Mouse (Mus musculus) adrenal gland, adult 2 months (tissue): ENCODE measurements around the gene Hipk2. TPM values are rescaled to one million over a fixed set of nuclear protein-coding genes. Genes with fewer than 3 reads are reported as not detected.

Experiments
- DNase-seq: peaks from one replicate; pipeline ENCODE4 v3.0.0; 2021
- polyA plus RNA-seq: library from polyadenylated mRNA; depleted of rRNA; stranded (reverse); fragments of >200 nt; gene quantifications from 2 replicates; pipeline ENCODE4 v1.2.3, GENCODE M21; 2012
- total RNA-seq, 2 experiments: library from RNA; stranded (reverse); gene quantifications; 2 replicates each; pipeline ENCODE4 v1.2.3; 2021

Hipk2 gene
- total and polyA plus RNA-seq, 3 experiments, result 97.1 to 163 (median 98.6) TPM

DNA sequence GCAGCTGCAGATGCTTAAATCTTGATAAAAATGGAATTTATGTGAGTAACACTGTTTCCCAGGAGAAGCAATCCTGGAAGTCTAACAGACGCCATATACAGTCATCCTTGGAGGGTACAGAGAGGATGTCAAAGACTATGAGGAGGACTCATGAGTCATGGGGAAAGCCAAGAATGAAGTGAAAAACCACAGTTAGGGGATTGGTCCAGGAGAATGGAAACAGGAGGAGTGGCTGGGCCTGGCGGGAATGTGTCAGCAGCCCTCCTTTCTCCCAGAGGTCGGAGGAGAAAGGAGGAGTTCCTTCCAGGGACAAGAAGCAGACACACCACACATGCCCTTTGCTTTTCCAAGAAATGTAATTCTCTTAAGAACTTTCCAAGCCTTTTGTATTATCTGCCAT lies 46.5 kb downstream of the Hipk2 start:
- DNase-seq, result no peak

DNA sequence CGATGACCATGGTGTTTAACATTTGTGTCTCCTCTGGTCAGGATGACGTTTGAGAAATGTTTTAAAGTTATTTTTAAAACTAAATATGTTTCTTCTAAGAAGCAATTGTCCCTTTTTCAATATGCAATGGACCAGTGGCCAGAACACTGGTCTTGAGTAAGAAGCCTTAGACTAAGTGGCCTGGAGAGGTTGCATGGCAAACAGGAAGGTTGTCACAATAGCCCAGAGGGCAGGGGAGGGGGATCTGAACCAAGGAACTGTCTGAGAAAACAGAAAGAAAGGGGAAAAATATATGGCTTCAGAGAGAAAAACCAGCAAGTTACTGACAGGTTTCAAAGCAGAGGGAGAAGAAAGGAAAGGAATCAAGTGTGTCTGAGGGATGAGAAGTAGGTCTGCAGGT lies 47.8 kb downstream of the Hipk2 start:
- DNase-seq, result no peak

GRCm38 (mm10) chr6:38827435-38827834 lies 48.5 kb downstream of the Hipk2 start:
- DNase-seq, result no peak

DNA sequence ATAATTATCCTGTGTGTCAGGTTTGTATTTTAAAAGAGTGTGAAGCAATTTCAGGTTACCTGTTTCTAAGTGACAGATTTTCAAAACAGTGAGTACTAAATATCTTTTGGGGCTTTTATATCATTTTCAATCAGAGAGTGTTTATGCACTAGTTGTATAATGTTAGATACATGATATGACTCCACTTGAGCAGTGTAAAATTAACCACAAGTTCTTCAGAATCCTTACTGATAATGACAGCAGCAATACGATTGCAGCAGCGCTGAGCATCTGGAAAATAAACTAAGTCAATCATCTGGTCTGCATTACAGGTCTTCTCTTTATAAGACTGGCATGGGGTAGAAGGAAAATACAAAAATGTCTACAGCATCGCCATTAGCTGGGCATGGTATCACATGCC lies 49.1 kb downstream of the Hipk2 start:
- DNase-seq, result no peak

GRCm38 (mm10) chr6:38825886-38826285 lies 50.1 kb downstream of the Hipk2 start:
- no peak for DNase-seq

- peak; percentile 72 for DNase-seq
Measured at GRCm38 (mm10) chr6:38823827-38824226, 52.1 kb downstream of the Hipk2 start.

- no peak for DNase-seq
Measured at GRCm38 (mm10) chr6:38823164-38823563, 52.8 kb downstream of the Hipk2 start.

DNA sequence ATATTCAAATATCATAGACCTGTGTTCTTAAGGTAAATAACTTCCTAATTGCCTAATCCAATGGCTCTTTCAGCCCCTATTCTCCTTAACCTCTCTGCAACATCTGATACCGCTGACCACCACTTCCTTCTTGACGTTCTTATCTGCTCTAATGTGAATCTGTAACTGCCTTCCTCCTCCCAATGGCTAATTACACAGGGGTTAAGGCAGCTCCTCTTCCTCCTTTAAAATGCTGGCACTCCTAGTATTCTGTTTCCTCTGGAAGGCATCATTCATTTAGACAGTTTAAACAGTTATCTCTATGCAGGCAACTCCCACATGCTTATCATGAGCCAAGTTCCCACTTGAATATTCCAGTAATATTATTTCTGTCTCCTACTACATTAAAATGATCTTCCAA lies 54.3 kb downstream of the Hipk2 start:
- DNase-seq, result no peak

DNA sequence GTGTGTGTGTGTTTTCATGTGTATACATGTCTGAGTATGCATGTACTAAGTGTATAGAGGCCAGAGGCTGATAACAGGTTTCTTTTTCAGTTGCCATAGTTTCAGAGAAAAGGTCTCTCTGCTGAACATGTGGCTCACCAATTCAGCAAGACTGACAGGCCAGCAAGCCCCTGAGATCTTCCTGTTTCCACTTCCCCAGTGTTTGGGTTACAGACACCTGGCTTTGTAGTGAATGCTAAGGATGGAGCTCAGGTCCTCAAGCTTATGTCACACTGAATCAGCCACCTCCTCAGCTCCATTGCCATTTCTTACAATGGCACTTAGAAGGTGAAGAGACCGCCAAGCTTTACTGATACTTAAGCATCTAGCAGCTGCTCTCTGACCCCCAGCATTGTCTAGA lies 55.1 kb downstream of the Hipk2 start:
- DNase-seq, result no peak

GRCm38 (mm10) chr6:38816216-38816615 lies 59.7 kb downstream of the Hipk2 start:
- no peak for DNase-seq

DNA sequence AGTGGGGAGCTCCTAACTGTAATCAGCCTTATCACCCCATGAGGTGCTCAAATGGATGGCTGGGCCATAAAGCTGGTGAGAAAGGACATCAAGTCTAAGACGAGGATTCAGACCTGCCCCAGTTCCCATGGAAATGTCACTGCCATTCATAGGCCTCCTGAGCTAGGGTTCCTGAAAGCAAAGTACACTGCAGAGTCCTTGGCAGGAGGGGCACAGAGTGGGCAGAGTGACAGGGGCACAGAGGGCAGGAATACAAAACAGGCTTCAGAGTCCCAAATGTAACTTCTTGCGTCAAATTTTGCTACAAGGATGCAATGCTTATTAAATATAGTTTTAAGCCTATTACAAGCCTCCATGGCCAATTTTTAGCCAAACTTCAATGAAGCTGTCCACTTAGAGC lies 60.4 kb downstream of the Hipk2 start:
- DNase-seq, result no peak

DNA sequence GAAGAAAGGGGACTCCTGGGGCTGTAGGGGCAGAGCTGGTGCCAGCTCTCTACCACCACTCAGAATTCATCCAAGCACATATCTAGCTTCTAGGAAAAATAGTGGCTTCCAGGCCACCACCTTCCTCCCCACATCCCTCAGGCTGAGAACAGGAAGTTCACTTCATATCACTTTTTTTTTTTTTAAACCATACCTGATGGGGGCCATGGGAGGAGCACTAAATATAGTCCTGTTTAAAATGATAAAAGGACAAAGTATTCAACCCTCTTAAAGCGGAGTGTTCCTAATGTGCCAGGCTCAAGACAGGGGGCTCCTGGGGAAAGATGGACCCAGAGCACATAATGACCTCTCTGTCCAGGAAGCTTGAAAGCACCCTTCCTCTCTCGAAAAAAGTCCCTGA lies 61.3 kb downstream of the Hipk2 start:
- DNase-seq, result no peak

DNA sequence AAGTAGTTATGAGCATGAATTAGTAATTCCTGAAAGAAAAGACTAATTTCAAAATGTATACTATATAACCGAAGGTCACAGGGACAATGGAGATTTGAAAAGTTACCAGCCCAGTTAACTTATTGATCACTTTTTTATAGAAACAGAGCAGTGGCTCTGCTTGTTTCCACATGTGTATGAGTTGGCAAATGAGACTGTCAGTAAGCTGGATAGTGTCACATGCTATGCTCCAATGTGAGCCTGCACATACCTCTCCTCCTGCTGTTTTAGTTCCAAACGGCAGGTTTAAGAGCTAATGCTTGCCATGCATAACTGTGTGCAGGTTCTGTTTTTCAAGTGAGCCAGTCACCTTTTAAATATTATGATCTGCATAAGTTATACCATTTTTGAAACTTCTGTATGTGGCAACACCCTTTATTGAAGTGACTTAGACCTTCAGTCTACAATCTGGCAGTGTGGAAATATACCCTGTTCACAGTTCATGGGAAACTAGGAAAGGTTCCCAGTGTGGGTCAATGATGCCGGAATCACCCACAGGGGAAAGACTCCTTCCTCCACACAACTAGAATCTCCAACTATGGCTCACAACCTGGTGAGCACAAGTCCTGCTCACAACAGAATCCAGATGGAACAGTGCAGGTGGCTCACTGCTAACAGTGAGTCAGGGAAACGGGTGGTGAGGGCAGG lies 64.4 kb downstream of the Hipk2 start:
- DNase-seq, result no peak

- no peak for DNase-seq
Measured at GRCm38 (mm10) chr6:38810121-38810475, 65.9 kb downstream of the Hipk2 start.

- DNase-seq, result peak; percentile 45
Measured at GRCm38 (mm10) chr6:38809396-38810120, 66.4 kb downstream of the Hipk2 start.

GRCm38 (mm10) chr6:38808317-38808716 lies 67.6 kb downstream of the Hipk2 start:
- no peak for DNase-seq

GRCm38 (mm10) chr6:38806963-38807445 lies 69.0 kb downstream of the Hipk2 start:
- no peak for DNase-seq

DNA sequence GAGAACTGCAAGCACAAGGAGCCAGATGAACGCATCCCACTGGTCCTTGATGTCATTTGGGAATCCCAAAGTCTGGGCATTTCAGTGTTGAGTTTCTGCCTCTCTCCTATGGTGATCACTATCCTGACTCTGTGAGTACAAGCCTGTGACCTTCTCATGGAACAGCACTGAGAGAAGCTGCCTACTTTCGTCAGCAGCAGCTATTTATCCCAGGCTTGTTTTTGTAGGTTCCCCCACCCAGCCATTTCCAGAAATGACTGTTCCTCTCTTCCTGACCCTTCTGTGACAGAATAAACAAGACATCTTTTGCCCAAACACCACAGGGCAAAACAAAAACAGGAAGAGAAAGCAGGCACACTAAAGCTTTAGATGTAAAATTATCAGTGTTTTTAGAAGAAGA lies 70.4 kb downstream of the Hipk2 start:
- no peak for DNase-seq

- DNase-seq, result no peak
Measured at GRCm38 (mm10) chr6:38801252-38801651, 74.7 kb downstream of the Hipk2 start.

GRCm38 (mm10) chr6:38797548-38797947 lies 78.4 kb downstream of the Hipk2 start:
- no peak for DNase-seq

GRCm38 (mm10) chr6:38796993-38797392 lies 79.0 kb downstream of the Hipk2 start:
- DNase-seq, result no peak

- no peak for DNase-seq
Measured at GRCm38 (mm10) chr6:38796388-38796787, 79.6 kb downstream of the Hipk2 start.

DNA sequence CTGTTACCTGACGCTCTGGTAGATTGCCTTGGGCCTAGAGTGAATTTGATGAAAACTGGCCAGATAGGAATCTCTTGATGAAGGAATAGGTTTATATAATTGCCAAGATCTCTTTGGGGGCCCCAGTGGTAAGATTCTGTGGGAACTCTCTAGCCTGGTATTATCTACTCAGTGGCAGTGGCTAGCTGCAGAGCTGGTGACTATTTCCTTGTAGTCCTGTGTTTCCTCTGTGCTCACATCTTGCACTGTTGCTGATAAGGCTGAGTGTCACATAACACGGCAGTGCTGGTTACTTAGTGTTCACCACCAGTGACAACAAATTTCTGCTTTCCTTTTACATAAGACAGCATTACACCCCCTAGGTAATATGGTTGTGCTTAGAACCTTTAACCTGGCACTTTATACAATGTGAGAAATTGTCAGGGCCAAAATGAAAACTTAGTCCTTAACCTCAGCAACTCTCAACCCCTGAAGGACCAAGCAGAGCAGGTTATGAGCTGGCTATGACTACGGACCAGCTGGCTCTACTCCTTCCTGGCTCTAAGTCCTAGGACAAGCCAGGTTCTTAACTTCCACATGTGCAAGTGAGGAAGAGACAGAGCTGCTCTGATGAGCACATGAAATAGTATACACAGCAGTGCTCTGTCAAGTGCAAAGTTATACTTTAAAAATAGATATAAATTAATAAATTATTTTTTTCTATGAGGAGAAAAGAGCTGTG lies 80.7 kb downstream of the Hipk2 start:
- DNase-seq, result no peak
